Mouse (Mus musculus): ENCODE results near the gene Vmn1r49. TPM values are rescaled to one million over a fixed set of nuclear protein-coding genes. Genes with fewer than 3 reads are reported as not detected.
"Not testable (repeated sequence)": the region's sequence is repeated elsewhere in the genome, so short reads cannot be mapped to it uniquely, and the experiment has no call there.

Vmn1r49 gene
- not detected for total RNA-seq (2022)

- no peak for DNase-seq (ENCODE audit: low spot score in 2 of 2)
Observed at GRCm38 (mm10) chr6:90078406-90078805, at the start of gene Vmn1r49. Gene Vmn1r49 (minus strand): TSS chr6:90078506.

GRCm38 (mm10) chr6:90122296-90122695 is 44.0 kb upstream of the Vmn1r49 start, which contains the start of gene Vmn1r51:
Gene Vmn1r51 (plus strand): TSS chr6:90122596.
- not testable (repeated sequence) for DNase-seq (ENCODE audit: low spot score in 2 of 2)

GRCm38 (mm10) chr6:90101130-90101529 is 22.8 kb upstream of the Vmn1r49 start, which contains the start of gene Vmn1r50:
Gene Vmn1r50 (plus strand): TSS chr6:90101430.
- no peak for DNase-seq (ENCODE audit: low spot score in 2 of 2)

- no peak for DNase-seq (ENCODE audit: low spot score in 2 of 2)
Observed at GRCm38 (mm10) chr6:90100566-90100965, 22.3 kb upstream of the Vmn1r49 start.

GRCm38 (mm10) chr6:90036741-90037140 is 41.6 kb downstream of the Vmn1r49 start, which contains the start of gene Vmn1r48:
Gene Vmn1r48 (minus strand): TSS chr6:90036841.
- not testable (repeated sequence) for DNase-seq (ENCODE audit: low spot score in 2 of 2)

Other genes starting within 250 kb of the Vmn1r49 start
- not detected for gene Vmn1r42, start 202.1 kb downstream of the Vmn1r49 start, total RNA-seq (2022)
- not detected for gene Vmn1r43, start 202.1 kb downstream of the Vmn1r49 start, total RNA-seq (2022)
- not detected for gene Vmn1r44, start 194.8 kb downstream of the Vmn1r49 start, total RNA-seq (2022)
- gene Vmn1r45, start 137.9 kb downstream of the Vmn1r49 start, total RNA-seq (2022): not detected
- not detected for gene Vmn1r46, start 109.2 kb downstream of the Vmn1r49 start, total RNA-seq (2022)
- gene Vmn1r47, start 62.4 kb downstream of the Vmn1r49 start, total RNA-seq (2022): not detected
- gene Vmn1r48, start 41.7 kb downstream of the Vmn1r49 start, total RNA-seq (2022): not detected
- not detected for gene Vmn1r50, start 22.9 kb upstream of the Vmn1r49 start, total RNA-seq (2022)
- not detected for gene Vmn1r51, start 44.1 kb upstream of the Vmn1r49 start, total RNA-seq (2022)
- not detected for gene Vmn1r52, start 96.3 kb upstream of the Vmn1r49 start, total RNA-seq (2022)
- not detected for gene V1ra8, start 124.3 kb upstream of the Vmn1r49 start, total RNA-seq (2022)
- gene Vmn1r53, start 145.9 kb upstream of the Vmn1r49 start, total RNA-seq (2022): not detected
- not detected for gene Vmn1r54, start 167.8 kb upstream of the Vmn1r49 start, total RNA-seq (2022)
- gene BC048671, start 222.7 kb upstream of the Vmn1r49 start, total RNA-seq (2022): not detected
- gene Chst13, start 246.7 kb upstream of the Vmn1r49 start, total RNA-seq (2022): not detected